Mouse (Mus musculus) heart, adult 9 months (tissue): ENCODE results near the gene Tmem178b.

ENCODE experiments used
- DNase-seq, 2 experiments: peaks; one replicate each; pipeline ENCODE4 v3.0.0; 2022; ENCODE audit warnings: low spot score in 2 of 2

Gene Tmem178b

GRCm38 (mm10) chr6:39917729-39918128 lies 44.7 kb downstream of the Tmem178b start:
- no peak for DNase-seq

GRCm38 (mm10) chr6:39919011-39919709 lies 46.1 kb downstream of the Tmem178b start:
- DNase-seq: no peak

- no peak for DNase-seq
Observed at GRCm38 (mm10) chr6:39926442-39926841, 53.4 kb downstream of the Tmem178b start.

GRCm38 (mm10) chr6:39936590-39936989 lies 63.5 kb downstream of the Tmem178b start:
- no peak for DNase-seq

GRCm38 (mm10) chr6:39940920-39941319 lies 67.8 kb downstream of the Tmem178b start:
- no peak for DNase-seq

GRCm38 (mm10) chr6:39944854-39945253 lies 71.8 kb downstream of the Tmem178b start:
- DNase-seq: no peak

- DNase-seq: no peak
Observed at GRCm38 (mm10) chr6:39945670-39946440, 72.8 kb downstream of the Tmem178b start.

- no peak for DNase-seq
Observed at GRCm38 (mm10) chr6:39946601-39947000, 73.5 kb downstream of the Tmem178b start.

- no peak for DNase-seq
Observed at GRCm38 (mm10) chr6:39953951-39954350, 80.9 kb downstream of the Tmem178b start.

GRCm38 (mm10) chr6:39955211-39955610 lies 82.1 kb downstream of the Tmem178b start:
- no peak for DNase-seq

- DNase-seq: no peak
Observed at GRCm38 (mm10) chr6:39964606-39965005, 91.5 kb downstream of the Tmem178b start.

- no peak for DNase-seq
Observed at GRCm38 (mm10) chr6:39970281-39970680, 97.2 kb downstream of the Tmem178b start.

GRCm38 (mm10) chr6:39978942-39979341 lies 105.9 kb downstream of the Tmem178b start:
- no peak for DNase-seq

GRCm38 (mm10) chr6:39990772-39991171 lies 117.7 kb downstream of the Tmem178b start:
- DNase-seq: no peak

GRCm38 (mm10) chr6:39991922-39992321 lies 118.9 kb downstream of the Tmem178b start:
- no peak for DNase-seq

- DNase-seq: no peak
Observed at GRCm38 (mm10) chr6:40006006-40006765, 133.1 kb downstream of the Tmem178b start.

GRCm38 (mm10) chr6:40008166-40008907 lies 135.3 kb downstream of the Tmem178b start:
- DNase-seq: no peak

GRCm38 (mm10) chr6:40009718-40010117 lies 136.6 kb downstream of the Tmem178b start:
- DNase-seq: no peak

GRCm38 (mm10) chr6:40011066-40011465 lies 138.0 kb downstream of the Tmem178b start:
- DNase-seq: no peak

GRCm38 (mm10) chr6:40011609-40012008 lies 138.5 kb downstream of the Tmem178b start:
- DNase-seq: no peak

- no peak for DNase-seq
Observed at GRCm38 (mm10) chr6:40013407-40013806, 140.3 kb downstream of the Tmem178b start.

- DNase-seq: no peak
Observed at GRCm38 (mm10) chr6:40015185-40015584, 142.1 kb downstream of the Tmem178b start.
